Mouse (Mus musculus) limb, embryonic 14.5 days (tissue): ENCODE results near the gene 4932438H23Rik. TPM values are rescaled to one million over a fixed set of nuclear protein-coding genes. Genes with fewer than 3 reads are reported as not detected.

Experiments used
- ATAC-seq: fragments of 200-750 bp; cut with Nextera tagmentation; 2 replicates; pipeline ENCODE4 v1.8.0; 2017; ENCODE audit warnings: low read depth, moderate number of reproducible peaks, moderate TSS enrichment; ENCODE audit not compliant: low FRiP score
- DNase-seq: peaks from one replicate; pipeline ENCODE4 v3.0.0-alpha.2; 2015; ENCODE audit warnings: low spot score
- H3K27ac ChIP-seq: fragments of 300-500 bp; sonication (generic); replicated peaks from 2 replicates; pipeline ENCODE4 v1.5.1; 2014; ENCODE audit warnings: low read depth, mild to moderate bottlenecking, low read length, moderate library complexity, mixed read lengths
- H3K27me3 ChIP-seq: fragments of 300-500 bp; sonication (generic); 2 replicates; pipeline ENCODE4 v1.6.1; 2014; ENCODE audit warnings: low read length, mixed read lengths; ENCODE audit not compliant: control insufficient read depth, insufficient read depth
- H3K36me3 ChIP-seq: fragments of 300-500 bp; sonication (generic); 2 replicates; pipeline ENCODE4 v1.6.1; 2014; ENCODE audit warnings: mild to moderate bottlenecking, low read length, moderate library complexity, mixed read lengths; ENCODE audit not compliant: control insufficient read depth, insufficient read depth
- H3K4me1 ChIP-seq: fragments of 300-500 bp; sonication (generic); 2 replicates; pipeline ENCODE4 v1.6.1; 2014; ENCODE audit warnings: antibody characterized with exemption, low read length, mixed read lengths; ENCODE audit not compliant: control insufficient read depth, insufficient read depth
- H3K4me2 ChIP-seq: fragments of 300-500 bp; sonication (generic); replicated peaks from 2 replicates; pipeline ENCODE4 v1.6.1; 2014; ENCODE audit warnings: low read depth, mild to moderate bottlenecking, low read length, moderate library complexity; ENCODE audit not compliant: severe bottlenecking
- H3K4me3 ChIP-seq: fragments of 300-500 bp; sonication (generic); replicated peaks from 2 replicates; pipeline ENCODE4 v1.5.1; 2014; ENCODE audit warnings: low read length
- H3K9ac ChIP-seq: fragments of 300-500 bp; sonication (generic); 2 replicates; pipeline ENCODE4 v1.6.1; 2014; ENCODE audit warnings: mild to moderate bottlenecking, low read depth, low read length, moderate library complexity; ENCODE audit not compliant: severe bottlenecking
- H3K9me3 ChIP-seq: fragments of 300-500 bp; sonication (generic); 2 replicates; pipeline ENCODE4 v1.6.1; 2016; ENCODE audit warnings: low read length; ENCODE audit not compliant: control insufficient read depth
- POLR2A ChIP-seq: fragments of 200-500 bp; IDR thresholded peaks from 2 replicates; pipeline ENCODE4 v1.8.0; 2012; ENCODE audit warnings: inconsistent platforms, mild to moderate bottlenecking, moderate library complexity, borderline replicate concordance; ENCODE audit not compliant: insufficient read depth, insufficient read length; ENCODE audit errors: extremely low read depth
- WGBS: fragments of 180-500 bp; shearing (Covaris S2); extraction: QIAGEN DNeasy Blood & Tissue Kit; methylation state at CpG from one replicate; pipeline ENCODE4 v1.1.7; 2014; 5-methylcytosine and 5-hydroxymethylcytosine counted together
- polyA plus RNA-seq, 2 experiments: library from polyadenylated mRNA; depleted of rRNA in 1 of 2; stranded (reverse) in 1 of 2; unstranded in 1 of 2; fragments of >200 nt; fragmentation: Nextera tagmentation in 1 of 2; extraction: Ambion mirVana in 1 of 2; gene quantifications; 2 replicates each; pipeline versions ENCODE4 v1.2.1 to v1.2.3; 2012 to 2014

4932438H23Rik gene
- polyA plus RNA-seq, 2 experiments = 0.32 to 0.45 TPM

DNA sequence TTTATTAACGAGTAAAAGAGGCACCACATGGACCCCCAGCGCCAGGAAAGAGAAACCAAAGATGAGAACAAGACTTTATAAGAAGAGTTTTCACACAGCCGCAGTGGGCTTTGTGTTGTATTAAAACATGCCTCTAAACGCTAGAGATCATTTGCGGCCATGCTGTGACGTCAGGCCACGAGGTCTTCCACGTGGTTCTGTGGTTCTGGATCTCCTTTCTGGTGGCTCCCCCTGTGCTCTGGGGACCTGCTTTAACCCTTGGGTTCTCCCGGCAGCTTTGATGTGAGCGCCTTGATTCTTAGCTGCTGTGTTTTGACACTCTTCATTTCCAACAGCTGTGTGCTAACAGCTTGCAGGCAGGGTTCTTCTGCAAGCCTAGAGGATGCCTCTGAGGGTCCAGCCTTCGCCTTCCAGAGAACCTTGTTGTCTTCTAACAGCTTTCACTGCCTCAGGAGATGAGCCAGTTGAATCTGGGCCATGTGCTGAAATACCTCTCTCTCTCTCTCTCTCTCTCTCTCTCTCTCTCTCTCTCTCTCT is 16.1 kb upstream of the 4932438H23Rik start:
- Histone ChIP-seq H3K27me3 (no peaks in the 10 kb centered on the region), H3K27ac (no peak overlapping the region), H3K9ac (no peak overlapping the region), H3K9me3 (peaks cover 5% of the 10 kb centered on the region; the same call in 1 of the 2 replicates), H3K4me2 (0 out of 2 replicates have a peak overlapping the region, but pooled peaks have one; percentile 1), H3K36me3 (no peaks in the 10 kb centered on the region), H3K4me1 (no peaks in the 10 kb centered on the region), H3K4me3 (no peak overlapping the region; the same call in 1 of the 2 replicates)
- DNase-seq (peak; percentile 44), ATAC-seq (peak; percentile 23; the same call in 1 of the 2 replicates)
- WGBS = 27% methylated on average over 11 of the region's 11 CpGs
- TF ChIP-seq POLR2A = no peak

DNA sequence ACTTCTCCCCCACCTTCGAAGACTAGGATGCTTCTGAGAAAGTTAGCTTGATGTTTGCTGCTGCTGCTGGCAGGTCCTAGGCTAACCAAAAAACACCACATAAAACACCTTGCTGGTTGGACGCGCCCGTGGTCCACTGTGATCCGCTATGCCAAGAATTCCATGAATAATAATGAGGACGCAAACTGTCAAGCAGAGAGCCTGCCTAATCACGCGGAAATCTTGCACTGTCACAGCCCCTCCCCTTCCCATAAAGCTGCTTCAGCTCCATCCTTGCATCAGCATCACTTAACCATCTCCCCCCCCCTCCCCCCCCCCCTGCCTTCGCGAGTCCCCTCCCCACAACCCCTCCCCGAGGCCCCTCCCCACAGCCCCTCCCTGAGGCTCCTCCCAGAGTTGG is 12.7 kb upstream of the 4932438H23Rik start:
- Histone ChIP-seq H3K4me2 (no peak overlapping the region), H3K9me3 (peaks cover 5% of the 10 kb centered on the region; the same call in 1 of the 2 replicates), H3K4me1 (no peaks in the 10 kb centered on the region), H3K27me3 (no peaks in the 10 kb centered on the region), H3K4me3 (no peak overlapping the region), H3K36me3 (no peaks in the 10 kb centered on the region), H3K27ac (no peak overlapping the region), H3K9ac (no peak overlapping the region)
- DNase-seq (no peak), ATAC-seq (no peak)
- no peak for TF ChIP-seq POLR2A
- WGBS = 81% methylated on average over 9 of the region's 11 CpGs

DNA sequence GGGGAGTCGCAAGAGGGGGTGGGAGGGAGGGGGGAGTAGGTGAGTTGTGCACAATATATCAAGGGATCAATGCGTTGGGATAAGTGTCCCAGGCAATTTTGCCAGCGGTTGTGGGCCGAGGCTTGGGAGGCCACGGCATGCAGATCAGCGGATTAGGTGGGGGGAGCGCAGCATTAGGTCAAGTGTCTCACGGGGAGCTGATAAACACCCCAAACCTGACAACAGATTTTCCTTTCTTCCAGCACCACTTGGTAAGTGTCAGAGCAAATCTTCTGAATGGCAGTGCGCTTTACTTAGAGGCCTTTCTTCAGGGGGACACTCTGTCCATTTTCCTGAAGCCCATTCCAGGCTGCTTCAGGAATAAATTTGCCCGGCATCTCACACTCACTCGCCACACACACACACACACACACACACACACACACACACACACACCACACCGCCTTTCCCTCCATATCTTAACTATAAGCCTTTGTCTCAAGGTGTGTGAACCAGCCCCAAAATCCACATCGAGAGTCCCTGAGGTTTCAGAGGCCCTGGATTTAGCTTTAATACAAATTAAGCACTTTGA is 10.6 kb upstream of the 4932438H23Rik start:
- H3K9me3 ChIP-seq = peaks cover 5% of the 10 kb centered on the region; the same call in 1 of the 2 replicates
- H3K4me1 ChIP-seq = no peaks in the 10 kb centered on the region
- DNase-seq = no peak
- no peak overlapping the region for H3K27ac ChIP-seq
- 41% methylated on average over 13 of the region's 13 CpGs for WGBS
- no peaks in the 10 kb centered on the region for H3K27me3 ChIP-seq
- H3K9ac ChIP-seq = no peak overlapping the region
- no peaks in the 10 kb centered on the region for H3K36me3 ChIP-seq
- H3K4me3 ChIP-seq = no peak overlapping the region
- no peak for TF ChIP-seq POLR2A
- no peak overlapping the region for H3K4me2 ChIP-seq
- ATAC-seq = no peak

GRCm38 (mm10) chr16:91104821-91105480 is 10.0 kb upstream of the 4932438H23Rik start:
- Histone ChIP-seq H3K4me1 (no peaks in the 10 kb centered on the region), H3K9me3 (peaks cover 5% of the 10 kb centered on the region; the same call in 1 of the 2 replicates), H3K9ac (no peak overlapping the region), H3K4me3 (no peak overlapping the region), H3K4me2 (no peak overlapping the region), H3K36me3 (no peaks in the 10 kb centered on the region), H3K27me3 (no peaks in the 10 kb centered on the region), H3K27ac (no peak overlapping the region)
- DNase-seq (no peak), ATAC-seq (no peak)
- TF ChIP-seq POLR2A = no peak
- WGBS = 50% methylated on average over 10 of the region's 10 CpGs

DNA sequence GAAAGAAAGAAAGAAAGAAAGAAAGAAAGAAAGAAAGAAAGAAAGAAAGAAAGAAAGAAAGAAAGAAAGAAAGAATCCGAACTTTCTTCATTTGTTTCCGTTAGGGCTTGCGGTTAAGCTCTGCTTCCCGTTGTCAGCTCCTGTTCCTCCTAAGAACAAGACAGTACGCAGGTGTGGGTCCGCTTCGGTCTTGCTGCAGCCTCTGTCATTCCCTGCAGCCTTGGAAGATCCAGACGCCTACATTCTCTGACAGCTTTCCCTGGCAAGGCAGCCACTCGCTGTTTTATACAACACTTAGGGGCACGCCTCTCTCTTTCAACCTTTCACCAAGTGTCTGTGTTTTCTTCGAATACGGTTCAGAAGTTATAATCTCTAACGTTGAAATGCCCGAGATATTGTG is 8.5 kb upstream of the 4932438H23Rik start:
- H3K4me2 ChIP-seq = no peak overlapping the region
- H3K9me3 ChIP-seq = peaks cover 5% of the 10 kb centered on the region; the same call in 1 of the 2 replicates
- ATAC-seq (no peak), DNase-seq (no peak)
- H3K27me3 ChIP-seq = no peaks in the 10 kb centered on the region
- no peak overlapping the region for H3K27ac ChIP-seq
- H3K9ac ChIP-seq = no peak overlapping the region
- H3K36me3 ChIP-seq = no peaks in the 10 kb centered on the region
- WGBS = 78% methylated on average over 14 of the region's 14 CpGs
- H3K4me1 ChIP-seq = no peaks in the 10 kb centered on the region
- no peak overlapping the region for H3K4me3 ChIP-seq
- TF ChIP-seq POLR2A = no peak
